Mouse (Mus musculus): Measurements from ENCODE around the gene Gm4981.
"Not testable (repeated sequence)": the region's sequence is repeated elsewhere in the genome, so short reads cannot be mapped to it uniquely, and the experiment has no call there.

GRCm38 (mm10) chr10:58223161-58223560 is 13.3 kb downstream of the Gm4981 start:
- TF ChIP-seq CTCF (IDR thresholded peaks at IDR 0.05; ENCODE audit: extremely low read depth, insufficient read depth, insufficient read length, insufficient replicate concordance); POLR2A (IDR thresholded peaks at IDR 0.05; ENCODE audit: low read depth, low read length): not testable (repeated sequence)
